ENCODE assay signal across 24 mouse cellular contexts in genomic region chr15:69849644-69850043, GRCm38 (mm10).
"Had no signal": no experiment of that assay in that cellular context is flagged by ENCODE, and none has a peak within 500 bp of the region (broad histone marks: within the 10 kb centered on the region; RNA-seq: fewer than 3 reads in every experiment).

No protein-coding gene starts in this region.

- DNase-seq: gastrocnemius, postnatal 14 days; gastrocnemius, postnatal 36 days; heart, adult 18-20 months; heart, postnatal 10 days; heart, postnatal 4 days; kidney, adult 18-20 months; kidney, adult 8-10 months; kidney, postnatal 14 days; kidney, postnatal 36 days; layer of hippocampus, adult 9-11 months; layer of hippocampus, postnatal 36 days; left cerebral cortex, postnatal 4 days; liver, embryonic 13.5 days had no signal

- H3K4me1 ChIP-seq: heart, embryonic 10.5 days; heart, embryonic 12.5 days; hindbrain, embryonic 13.5 days; hindbrain, embryonic 15.5 days; kidney, embryonic 15.5 days; limb, embryonic 13.5 days; limb, embryonic 15.5 days; liver, embryonic 13.5 days; liver, embryonic 15.5 days had no signal

- H3K9ac ChIP-seq: heart, embryonic 12.5 days; hindbrain, embryonic 13.5 days; hindbrain, embryonic 15.5 days; kidney, embryonic 15.5 days; limb, embryonic 13.5 days; limb, embryonic 15.5 days; liver, embryonic 13.5 days; liver, embryonic 15.5 days had no signal

- ATAC-seq: hindbrain, postnatal 0 days; intestine, postnatal 0 days had no signal

- H3K27ac ChIP-seq: heart, embryonic 10.5 days; hindbrain, embryonic 13.5 days; hindbrain, embryonic 15.5 days; hindbrain, postnatal 0 days; kidney, embryonic 15.5 days; kidney, postnatal 0 days; limb, embryonic 13.5 days; limb, embryonic 15.5 days; liver, embryonic 13.5 days; liver, embryonic 15.5 days had no signal

- H3K4me3 ChIP-seq: heart, embryonic 10.5 days; heart, embryonic 12.5 days; hindbrain, embryonic 13.5 days; hindbrain, embryonic 15.5 days; kidney, embryonic 15.5 days; limb, embryonic 13.5 days; limb, embryonic 15.5 days; liver, embryonic 13.5 days; liver, embryonic 15.5 days had no signal

- H3K9me3 ChIP-seq: heart, embryonic 10.5 days; heart, embryonic 12.5 days; hindbrain, embryonic 13.5 days; hindbrain, embryonic 15.5 days; kidney, embryonic 15.5 days; limb, embryonic 13.5 days; limb, embryonic 15.5 days; liver, embryonic 13.5 days; liver, embryonic 15.5 days had no signal

- H3K27me3 ChIP-seq: heart, embryonic 12.5 days; hindbrain, embryonic 13.5 days; hindbrain, embryonic 15.5 days; kidney, embryonic 15.5 days; limb, embryonic 13.5 days; limb, embryonic 15.5 days; liver, embryonic 13.5 days; liver, embryonic 15.5 days had no signal

- H3K36me3 ChIP-seq: heart, embryonic 10.5 days; heart, embryonic 12.5 days; hindbrain, embryonic 13.5 days; hindbrain, embryonic 15.5 days; kidney, embryonic 15.5 days; limb, embryonic 13.5 days; limb, embryonic 15.5 days; liver, embryonic 13.5 days; liver, embryonic 15.5 days had no signal

- H3K4me2 ChIP-seq: heart, embryonic 12.5 days; hindbrain, embryonic 13.5 days; hindbrain, embryonic 15.5 days; kidney, embryonic 15.5 days; limb, embryonic 13.5 days; limb, embryonic 15.5 days; liver, embryonic 13.5 days; liver, embryonic 15.5 days had no signal
